Mouse (Mus musculus) intestine, embryonic 15.5 days (tissue): ENCODE data around the gene Tigit. TPM values are rescaled to one million over a fixed set of nuclear protein-coding genes. Genes with fewer than 3 reads are reported as not detected.

Source experiments
- ATAC-seq: fragments of 200-750 bp; cut with Nextera tagmentation; 2 replicates; pipeline ENCODE4 v1.8.0; 2017; ENCODE audit warnings: moderate TSS enrichment, moderate library complexity
- H3K27ac ChIP-seq: fragments of 300-500 bp; sonication (generic); 2 replicates; pipeline ENCODE4 v1.5.1; 2015; ENCODE audit warnings: mild to moderate bottlenecking, inconsistent platforms
- H3K27me3 ChIP-seq: fragments of 300-500 bp; sonication (generic); replicated peaks from 2 replicates; pipeline ENCODE4 v1.6.1; 2015; ENCODE audit warnings: inconsistent platforms
- H3K36me3 ChIP-seq: fragments of 300-500 bp; sonication (generic); 2 replicates; pipeline ENCODE4 v1.6.1; 2015; ENCODE audit warnings: inconsistent platforms
- H3K4me1 ChIP-seq: fragments of 300-500 bp; sonication (generic); replicated peaks from 2 replicates; pipeline ENCODE4 v1.6.1; 2015; ENCODE audit warnings: inconsistent platforms
- H3K4me2 ChIP-seq: fragments of 300-500 bp; sonication (generic); replicated peaks from 2 replicates; pipeline ENCODE4 v1.6.1; 2015; ENCODE audit warnings: mild to moderate bottlenecking, inconsistent platforms
- H3K4me3 ChIP-seq: fragments of 300-500 bp; sonication (generic); replicated peaks from 2 replicates; pipeline ENCODE4 v1.5.1; 2015; ENCODE audit warnings: inconsistent platforms
- H3K9ac ChIP-seq: fragments of 300-500 bp; sonication (generic); 2 replicates; pipeline ENCODE4 v1.6.1; 2015; ENCODE audit warnings: inconsistent platforms
- H3K9me3 ChIP-seq: fragments of 300-500 bp; sonication (generic); 2 replicates; pipeline ENCODE4 v1.6.1; 2016; ENCODE audit warnings: inconsistent platforms
- WGBS: fragments of 180-500 bp; shearing (Covaris S2); methylation state at CpG from one replicate; pipeline ENCODE4 v1.1.7; 2015; 5-methylcytosine and 5-hydroxymethylcytosine counted together
- polyA plus RNA-seq: library from polyadenylated mRNA; unstranded; fragments of >200 nt; fragmentation: Nextera tagmentation; extraction: Ambion mirVana; gene quantifications from 2 replicates; pipeline ENCODE4 v1.2.1, GENCODE M21; 2015

The Tigit gene
- polyA plus RNA-seq, 1 experiment from 2014 or later, result not detected

DNA sequence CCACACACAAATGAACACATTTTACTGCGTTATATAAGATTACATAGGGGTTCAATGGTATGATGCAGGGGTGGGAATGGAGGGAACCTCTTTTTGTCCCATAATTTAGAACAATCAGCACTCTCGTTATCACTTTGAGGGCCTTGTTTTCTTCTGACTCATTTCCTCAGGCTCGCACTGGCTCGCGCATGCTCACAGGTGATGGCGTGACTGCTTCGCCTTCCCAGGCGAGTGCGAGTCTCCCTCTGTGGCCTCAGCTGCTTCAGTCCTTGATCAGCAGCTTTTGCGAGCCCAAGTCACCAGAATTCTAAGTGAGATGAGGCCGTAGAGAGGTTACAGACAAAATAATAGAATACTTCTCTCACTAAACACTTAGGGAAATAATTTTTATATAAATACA is 30.2 kb upstream of the Tigit start:
- H3K27ac ChIP-seq, result no peak overlapping the region
- H3K4me1 ChIP-seq, result no peaks in the 10 kb centered on the region
- WGBS, result 90% methylated on average over 11 of the region's 11 CpGs
- H3K4me2 ChIP-seq, result no peak overlapping the region
- no peak overlapping the region for H3K4me3 ChIP-seq
- H3K9me3 ChIP-seq, result no peaks in the 10 kb centered on the region
- no peaks in the 10 kb centered on the region for H3K36me3 ChIP-seq
- no peaks in the 10 kb centered on the region for H3K27me3 ChIP-seq
- no peak overlapping the region for H3K9ac ChIP-seq
- no peak for ATAC-seq

DNA sequence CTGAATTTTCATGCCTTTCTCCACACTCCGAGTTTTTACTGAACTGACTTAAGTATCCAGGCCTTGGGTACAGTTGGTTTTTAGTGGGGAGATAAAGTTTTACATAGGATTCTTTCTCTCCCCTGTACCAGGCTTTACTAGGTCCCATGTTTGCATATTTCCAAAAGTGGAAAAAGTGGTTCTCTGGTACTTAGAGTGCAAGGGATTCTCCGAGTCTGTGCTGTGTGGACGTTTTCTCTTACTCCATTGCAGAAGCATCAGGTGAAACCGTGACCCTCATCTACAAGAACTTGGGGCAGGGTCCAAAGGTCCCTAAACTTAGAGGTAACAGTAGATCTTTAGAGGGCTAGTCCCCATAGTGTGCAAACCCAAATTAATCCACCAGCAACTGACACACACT is 28.7 kb upstream of the Tigit start:
- Histone ChIP-seq H3K9ac (no peak overlapping the region), H3K9me3 (no peaks in the 10 kb centered on the region), H3K36me3 (no peaks in the 10 kb centered on the region), H3K4me2 (no peak overlapping the region), H3K27ac (no peak overlapping the region), H3K27me3 (no peaks in the 10 kb centered on the region), H3K4me1 (no peaks in the 10 kb centered on the region), H3K4me3 (no peak overlapping the region)
- WGBS, result 95% methylated on average over 4 of the region's 4 CpGs
- ATAC-seq, result no peak

DNA sequence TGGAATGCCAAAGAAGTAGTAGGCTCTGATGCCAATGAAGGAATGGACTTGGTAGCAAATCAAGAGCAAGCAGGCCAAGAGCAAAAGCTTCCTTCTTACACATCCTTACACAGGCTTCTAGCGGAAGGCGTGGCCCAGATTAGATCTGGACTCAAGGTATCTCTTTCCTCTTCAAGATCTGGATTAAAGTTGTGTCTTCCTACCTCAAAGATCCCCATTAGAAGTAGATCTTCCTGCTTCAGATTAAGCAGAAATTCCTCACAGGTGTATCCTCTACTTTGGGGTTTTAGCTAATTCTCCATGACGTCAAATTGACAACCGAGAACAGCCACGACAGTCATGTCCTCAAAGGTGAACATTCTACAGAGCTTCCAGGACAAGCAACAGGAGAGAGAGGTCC is 27.8 kb upstream of the Tigit start:
- Histone ChIP-seq H3K4me2 (no peak overlapping the region), H3K4me3 (no peak overlapping the region), H3K36me3 (no peaks in the 10 kb centered on the region), H3K9ac (no peak overlapping the region), H3K27ac (no peak overlapping the region), H3K27me3 (no peaks in the 10 kb centered on the region), H3K9me3 (no peaks in the 10 kb centered on the region), H3K4me1 (no peaks in the 10 kb centered on the region)
- ATAC-seq, result no peak
- WGBS, result 90% methylated on average over 5 of the region's 5 CpGs

DNA sequence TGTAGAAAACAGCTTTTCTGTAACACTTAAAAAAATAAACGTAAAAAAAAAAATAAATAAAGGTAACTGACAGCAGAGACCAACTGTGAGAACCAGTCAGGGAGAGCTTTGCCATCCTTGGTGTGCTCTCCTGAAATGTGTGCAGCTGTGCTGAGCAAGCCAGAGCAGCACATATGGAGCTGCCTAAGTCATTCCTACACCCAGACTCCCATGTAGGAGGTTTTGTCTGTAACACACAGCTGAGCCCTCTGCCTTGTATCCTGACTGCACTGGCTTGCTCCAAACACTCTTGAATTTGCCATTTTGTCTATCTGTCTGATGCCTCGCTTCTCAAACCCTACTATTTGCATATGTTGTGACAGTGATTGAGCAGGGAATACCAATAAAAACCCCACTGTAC is 27.0 kb upstream of the Tigit start:
- Histone ChIP-seq H3K27ac (no peak overlapping the region), H3K4me2 (no peak overlapping the region), H3K36me3 (no peaks in the 10 kb centered on the region), H3K9me3 (no peaks in the 10 kb centered on the region), H3K4me3 (no peak overlapping the region), H3K9ac (no peak overlapping the region), H3K27me3 (no peaks in the 10 kb centered on the region), H3K4me1 (no peaks in the 10 kb centered on the region)
- WGBS, result 77% methylated on average over 2 of the region's 2 CpGs
- no peak for ATAC-seq

DNA sequence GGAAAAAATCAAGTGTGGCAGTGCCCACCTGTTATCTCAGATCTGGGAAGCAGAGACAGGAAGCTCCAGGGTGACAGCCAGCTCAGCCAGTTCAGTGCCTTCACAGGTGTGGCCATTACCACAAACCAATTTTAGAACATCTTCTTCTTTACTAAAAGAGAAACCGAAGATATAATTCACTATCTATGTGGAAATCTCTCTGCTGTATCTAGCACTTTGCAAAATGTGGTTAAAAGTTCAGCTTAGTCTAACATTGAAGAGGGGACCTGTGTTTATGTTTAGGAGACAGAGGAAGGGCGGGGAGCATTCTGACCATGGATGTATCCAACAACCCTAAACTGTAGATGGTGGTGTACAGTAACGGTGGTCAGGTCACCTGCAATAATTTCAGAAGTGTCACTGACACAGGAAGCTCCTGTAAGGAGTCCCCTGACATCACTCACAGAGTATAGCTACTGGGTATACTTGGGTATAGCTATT is 26.3 kb upstream of the Tigit start:
- Histone ChIP-seq H3K4me1 (no peaks in the 10 kb centered on the region), H3K9ac (no peak overlapping the region), H3K36me3 (no peaks in the 10 kb centered on the region), H3K4me2 (no peak overlapping the region), H3K9me3 (no peaks in the 10 kb centered on the region), H3K27ac (no peak overlapping the region), H3K4me3 (no peak overlapping the region), H3K27me3 (no peaks in the 10 kb centered on the region)
- ATAC-seq, result no peak
- WGBS, result 87% methylated on average over 3 of the region's 3 CpGs

DNA sequence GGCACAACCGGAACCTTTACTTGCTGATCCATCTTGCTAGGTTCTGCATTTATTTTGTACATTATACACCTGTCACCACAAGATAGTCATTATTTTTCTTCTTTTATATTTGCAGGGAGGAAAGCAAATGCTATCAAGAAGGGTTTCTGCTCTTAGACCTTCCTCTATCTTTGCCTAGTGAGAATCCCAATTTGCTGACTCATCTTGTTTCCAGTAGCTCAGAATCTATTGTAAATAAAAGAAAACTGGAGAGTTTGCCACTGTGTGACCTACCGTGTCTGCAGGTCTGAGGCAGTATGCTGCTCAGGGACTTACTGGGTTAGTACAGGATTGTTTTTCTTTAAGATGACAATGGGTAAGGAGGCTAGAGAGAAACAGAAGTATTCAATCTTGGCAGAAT is 24.0 kb upstream of the Tigit start:
- Histone ChIP-seq H3K9me3 (no peaks in the 10 kb centered on the region), H3K4me3 (no peak overlapping the region), H3K27me3 (no peaks in the 10 kb centered on the region), H3K4me2 (no peak overlapping the region), H3K27ac (no peak overlapping the region), H3K4me1 (no peaks in the 10 kb centered on the region), H3K9ac (no peak overlapping the region), H3K36me3 (no peaks in the 10 kb centered on the region)
- no peak for ATAC-seq
- 69% methylated on average over 2 of the region's 2 CpGs for WGBS

DNA sequence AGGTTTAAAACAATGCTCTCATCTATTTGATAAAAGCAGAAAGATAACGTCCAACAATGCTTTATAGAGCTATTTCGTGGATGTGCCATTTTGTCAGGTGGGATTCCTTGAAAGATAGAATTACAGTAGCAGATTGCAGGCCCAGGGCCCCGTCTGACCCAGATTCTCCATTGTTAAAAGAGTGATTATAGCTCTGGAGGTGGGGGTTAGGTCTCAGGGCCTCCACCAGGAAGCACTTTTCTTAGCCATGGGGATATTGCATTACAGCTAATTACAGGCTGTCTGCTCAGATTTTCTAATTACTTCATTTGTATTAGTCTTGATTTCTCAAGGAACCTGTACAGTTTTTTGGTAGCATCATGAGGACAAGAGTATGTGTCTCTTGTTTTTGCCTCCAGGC is 10.5 kb upstream of the Tigit start:
- H3K9me3 ChIP-seq, result no peaks in the 10 kb centered on the region
- no peak overlapping the region for H3K4me3 ChIP-seq
- no peaks in the 10 kb centered on the region for H3K36me3 ChIP-seq
- H3K27ac ChIP-seq, result no peak overlapping the region
- no peak for ATAC-seq
- no peaks in the 10 kb centered on the region for H3K27me3 ChIP-seq
- WGBS, result 80% methylated on average over 3 of the region's 3 CpGs
- H3K4me1 ChIP-seq, result no peaks in the 10 kb centered on the region
- H3K9ac ChIP-seq, result no peak overlapping the region
- no peak overlapping the region for H3K4me2 ChIP-seq

DNA sequence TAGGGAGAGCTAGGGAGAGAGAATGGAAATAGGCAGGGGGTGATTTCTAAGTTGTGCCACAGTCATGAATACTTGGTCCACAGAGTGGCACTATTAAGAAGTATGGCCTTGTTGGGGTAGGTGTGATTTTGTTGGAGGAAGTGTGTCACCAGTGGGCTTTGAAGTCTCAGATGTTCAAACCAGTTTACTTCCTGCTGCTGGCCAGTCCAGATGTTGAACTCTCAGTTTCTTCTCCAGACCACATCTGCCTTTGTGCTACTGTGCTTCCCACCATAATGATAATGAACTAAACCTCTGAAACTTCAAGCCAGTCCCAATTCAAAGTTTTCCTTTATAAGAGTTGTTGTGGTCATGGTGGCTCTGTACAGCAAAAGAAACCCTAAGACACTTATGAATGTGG is 8.8 kb upstream of the Tigit start:
- Histone ChIP-seq H3K27ac (no peak overlapping the region), H3K4me2 (no peak overlapping the region), H3K36me3 (no peaks in the 10 kb centered on the region), H3K27me3 (no peaks in the 10 kb centered on the region), H3K9ac (no peak overlapping the region), H3K4me1 (no peaks in the 10 kb centered on the region), H3K9me3 (no peaks in the 10 kb centered on the region), H3K4me3 (no peak overlapping the region)
- no peak for ATAC-seq

DNA sequence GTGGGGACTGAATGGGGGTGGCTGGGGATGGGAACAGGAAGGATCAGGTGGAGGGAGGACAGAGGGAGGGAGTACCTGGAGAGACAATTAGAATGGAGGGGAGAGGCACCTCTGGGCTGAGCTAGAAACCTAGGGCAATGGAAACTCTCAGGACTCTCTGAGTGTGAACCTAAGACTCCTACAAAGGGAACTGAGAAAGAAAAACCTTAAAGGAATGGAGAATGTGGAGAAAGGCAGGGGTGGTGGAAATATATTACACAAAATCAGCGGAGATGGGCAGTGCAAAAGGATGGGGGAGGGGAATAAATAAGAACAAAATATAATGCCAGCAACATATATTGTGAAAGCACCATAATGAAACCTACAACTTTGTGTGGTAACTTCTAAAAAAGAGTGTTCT is 8.0 kb upstream of the Tigit start:
- Histone ChIP-seq H3K4me1 (no peaks in the 10 kb centered on the region), H3K36me3 (no peaks in the 10 kb centered on the region), H3K9me3 (no peaks in the 10 kb centered on the region), H3K4me3 (no peak overlapping the region), H3K27me3 (no peaks in the 10 kb centered on the region), H3K4me2 (no peak overlapping the region), H3K9ac (no peak overlapping the region), H3K27ac (no peak overlapping the region)
- no peak for ATAC-seq
- WGBS, result 96% methylated on average over 1 of the region's 1 CpGs

DNA sequence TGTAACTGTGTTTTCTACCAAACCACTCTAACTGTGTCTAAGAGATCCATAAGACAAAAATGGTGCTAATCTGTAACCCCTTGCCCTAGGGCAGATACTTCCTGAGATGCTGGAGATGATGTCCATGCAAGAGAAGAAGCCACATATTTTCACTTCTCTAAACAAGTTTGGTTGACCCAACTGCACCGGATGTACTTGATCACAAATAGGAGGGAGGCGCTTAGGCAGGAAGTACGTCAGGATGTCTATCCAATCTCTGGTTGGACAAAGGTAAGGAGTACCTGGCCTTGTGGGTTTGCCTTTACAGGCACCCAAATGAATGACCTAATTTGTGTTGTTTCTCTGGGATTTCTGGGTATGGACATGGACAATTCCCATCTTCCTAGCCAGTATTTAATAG is 4.3 kb upstream of the Tigit start:
- WGBS, result 94% methylated on average over 3 of the region's 3 CpGs
- ATAC-seq, result no peak
- no peaks in the 10 kb centered on the region for H3K9me3 ChIP-seq

DNA sequence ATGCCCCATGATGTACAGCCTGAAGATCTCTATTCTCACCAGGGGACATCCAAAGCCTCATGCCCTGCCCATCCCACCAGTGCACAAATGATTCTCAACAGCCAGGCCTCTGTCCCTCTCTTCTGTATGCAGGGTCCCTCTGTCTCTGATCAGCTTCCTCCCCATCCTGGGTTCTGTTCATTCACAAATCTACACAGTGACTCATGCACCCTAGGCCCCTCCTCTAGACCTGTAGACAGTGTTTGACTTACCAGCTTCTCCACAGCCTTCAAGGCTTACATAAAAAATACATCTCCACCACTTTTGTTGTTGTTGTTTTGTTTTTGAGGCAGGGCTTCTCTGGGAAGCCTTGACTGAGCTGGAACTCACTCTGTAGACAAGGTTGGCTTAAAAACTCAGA is 915 bp upstream of the Tigit start:
- Histone ChIP-seq H3K27ac (no peak overlapping the region), H3K27me3 (no peaks in the 10 kb centered on the region), H3K4me1 (no peaks in the 10 kb centered on the region), H3K4me2 (no peak overlapping the region), H3K9ac (no peak overlapping the region), H3K9me3 (no peaks in the 10 kb centered on the region), H3K36me3 (no peaks in the 10 kb centered on the region), H3K4me3 (no peak overlapping the region)
- no peak for ATAC-seq

More for the DNA sequence above, 4.3 kb upstream of the Tigit start:
- H3K27ac ChIP-seq, result no peak overlapping the region
- no peaks in the 10 kb centered on the region for H3K4me1 ChIP-seq
- no peak overlapping the region for H3K4me2 ChIP-seq
- no peaks in the 10 kb centered on the region for H3K27me3 ChIP-seq
- H3K9ac ChIP-seq, result no peak overlapping the region
- no peak overlapping the region for H3K4me3 ChIP-seq
- no peaks in the 10 kb centered on the region for H3K36me3 ChIP-seq

DNA sequence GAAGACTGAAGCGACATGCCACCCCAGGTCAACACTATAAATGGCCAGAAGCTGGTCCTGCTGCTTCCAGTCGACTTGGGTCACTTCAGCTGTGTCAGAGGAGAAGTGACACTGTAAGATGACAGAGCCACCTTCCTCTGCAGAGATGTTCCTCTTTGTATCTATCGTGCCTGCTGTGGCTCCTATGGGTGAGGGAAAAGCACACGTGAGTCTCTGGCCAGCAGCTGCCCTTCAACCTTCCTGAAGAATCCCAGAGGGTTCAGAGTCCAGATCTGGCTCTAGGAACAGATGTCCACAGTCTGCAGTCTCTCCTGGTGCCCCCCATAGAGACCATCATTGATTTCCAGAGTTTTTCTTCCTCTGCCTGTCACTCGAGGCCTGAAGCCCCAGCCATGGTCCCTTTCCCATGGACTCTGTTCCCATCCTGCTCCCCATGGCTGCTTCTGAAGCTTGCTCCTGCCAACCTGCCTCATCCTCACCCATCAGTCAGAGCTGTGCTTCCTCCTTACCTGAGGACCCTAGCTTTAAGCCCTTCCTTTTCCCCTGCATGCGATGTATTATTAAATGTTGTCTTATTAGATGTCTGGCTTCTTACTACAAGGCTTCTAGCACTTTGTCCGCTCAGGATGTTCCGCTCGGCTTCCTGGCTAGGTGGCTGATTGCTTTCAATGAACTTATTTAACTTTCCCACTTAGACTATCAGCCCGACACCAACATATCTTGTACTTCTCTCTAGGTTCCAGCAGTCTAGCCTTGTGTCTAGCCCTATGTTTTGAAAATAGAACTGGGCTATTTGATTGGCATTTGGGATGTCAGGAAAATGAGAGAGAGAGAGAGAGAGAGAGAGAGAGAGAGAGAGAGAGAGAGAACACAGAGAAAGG is 1.6 kb downstream of the Tigit start:
- Histone ChIP-seq H3K4me1 (no peaks in the 10 kb centered on the region), H3K4me3 (no peak overlapping the region), H3K4me2 (no peak overlapping the region), H3K36me3 (no peaks in the 10 kb centered on the region), H3K9me3 (no peaks in the 10 kb centered on the region), H3K9ac (no peak overlapping the region), H3K27ac (no peak overlapping the region), H3K27me3 (no peaks in the 10 kb centered on the region)
- WGBS, result 81% methylated on average over 10 of the region's 10 CpGs
- no peak for ATAC-seq

DNA sequence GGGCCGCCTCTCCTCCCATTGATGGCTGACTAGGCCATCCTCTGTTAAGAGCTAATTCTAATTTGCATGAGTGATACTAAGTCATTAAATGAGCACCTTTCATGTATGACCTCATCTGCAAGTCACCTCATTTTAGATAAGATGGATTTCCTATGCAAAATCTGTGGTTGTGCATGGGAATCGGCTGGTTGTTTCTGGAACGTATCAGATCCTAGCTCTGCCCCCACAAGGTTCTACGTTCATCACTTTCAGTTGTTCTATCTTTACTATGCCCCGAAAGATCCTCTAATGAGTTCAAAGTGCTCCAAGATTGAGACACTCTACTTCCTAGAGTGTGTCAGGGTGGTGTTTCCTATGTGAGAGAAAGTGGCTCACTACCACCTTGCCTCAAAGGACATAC is 2.4 kb downstream of the Tigit start:
- ATAC-seq, result no peak
- Histone ChIP-seq H3K27ac (no peak overlapping the region), H3K36me3 (no peaks in the 10 kb centered on the region), H3K4me1 (no peaks in the 10 kb centered on the region), H3K9ac (no peak overlapping the region), H3K9me3 (no peaks in the 10 kb centered on the region), H3K4me3 (no peak overlapping the region), H3K27me3 (no peaks in the 10 kb centered on the region), H3K4me2 (no peak overlapping the region)
- 94% methylated on average over 5 of the region's 5 CpGs for WGBS
